Mouse (Mus musculus): ENCODE measurements around the gene Krtap4-9. TPM values are rescaled to one million over a fixed set of nuclear protein-coding genes. Genes with fewer than 3 reads are reported as not detected.

Krtap4-9 gene
- polyA plus RNA-seq, 1 experiment from 2014 or later = not detected

Other genes with a start within 250 kb of the Krtap4-9 start
- gene Krt40, start 242.0 kb upstream of the Krtap4-9 start, polyA plus RNA-seq (2016; fragmentation: Nextera tagmentation; extraction: Ambion mirVana) = not detected in 2 replicates
- gene Krtap3-3, start 234.3 kb upstream of the Krtap4-9 start, polyA plus RNA-seq (2016; fragmentation: Nextera tagmentation; extraction: Ambion mirVana) = not detected in 2 replicates
- not detected in 2 replicates for gene Krtap3-2, start 228.3 kb upstream of the Krtap4-9 start, polyA plus RNA-seq (2016; fragmentation: Nextera tagmentation; extraction: Ambion mirVana)
- gene Gm11939, start 225.7 kb upstream of the Krtap4-9 start, polyA plus RNA-seq (2016; fragmentation: Nextera tagmentation; extraction: Ambion mirVana) = not detected in 2 replicates
- not detected in 2 replicates for gene Krtap3-1, start 218.6 kb upstream of the Krtap4-9 start, polyA plus RNA-seq (2016; fragmentation: Nextera tagmentation; extraction: Ambion mirVana)
- gene Krtap1-5, start 204.2 kb upstream of the Krtap4-9 start, polyA plus RNA-seq (2016; fragmentation: Nextera tagmentation; extraction: Ambion mirVana) = not detected in 2 replicates
- gene Krtap1-4, start 201.5 kb upstream of the Krtap4-9 start, polyA plus RNA-seq (2016; fragmentation: Nextera tagmentation; extraction: Ambion mirVana) = not detected in 2 replicates
- gene Krtap1-3, start 193.9 kb upstream of the Krtap4-9 start, polyA plus RNA-seq (2016; fragmentation: Nextera tagmentation; extraction: Ambion mirVana) = not detected in 2 replicates
- gene Krtap9-3, start 187.1 kb upstream of the Krtap4-9 start, polyA plus RNA-seq (2016; fragmentation: Nextera tagmentation; extraction: Ambion mirVana) = not detected in 2 replicates
- not detected in 2 replicates for gene Gm11938, start 181.9 kb upstream of the Krtap4-9 start, polyA plus RNA-seq (2016; fragmentation: Nextera tagmentation; extraction: Ambion mirVana)
- not detected in 2 replicates for gene Gm11937, start 175.0 kb upstream of the Krtap4-9 start, polyA plus RNA-seq (2016; fragmentation: Nextera tagmentation; extraction: Ambion mirVana)
- gene Krtap2-4, start 170.4 kb upstream of the Krtap4-9 start, polyA plus RNA-seq (2016; fragmentation: Nextera tagmentation; extraction: Ambion mirVana) = not detected in 2 replicates
- gene Gm11562, start 164.8 kb upstream of the Krtap4-9 start, polyA plus RNA-seq (2016; fragmentation: Nextera tagmentation; extraction: Ambion mirVana) = not detected in 2 replicates
- gene Krtap4-1, start 157.0 kb upstream of the Krtap4-9 start, polyA plus RNA-seq (2016; fragmentation: Nextera tagmentation; extraction: Ambion mirVana) = not detected in 2 replicates
- not detected in 2 replicates for gene Krtap4-2, start 150.1 kb upstream of the Krtap4-9 start, polyA plus RNA-seq (2016; fragmentation: Nextera tagmentation; extraction: Ambion mirVana)
- not detected in 2 replicates for gene Krtap4-7, start 141.1 kb upstream of the Krtap4-9 start, polyA plus RNA-seq (2016; fragmentation: Nextera tagmentation; extraction: Ambion mirVana)
- gene Gm11555, start 135.0 kb upstream of the Krtap4-9 start, polyA plus RNA-seq (2016; fragmentation: Nextera tagmentation; extraction: Ambion mirVana) = not detected in 2 replicates
- not detected in 2 replicates for gene Gm11563, start 126.2 kb upstream of the Krtap4-9 start, polyA plus RNA-seq (2016; fragmentation: Nextera tagmentation; extraction: Ambion mirVana)
- gene Krtap4-6, start 119.2 kb upstream of the Krtap4-9 start, polyA plus RNA-seq (2016; fragmentation: Nextera tagmentation; extraction: Ambion mirVana) = not detected in 2 replicates
- not detected in 2 replicates for gene Gm14190, start 94.5 kb upstream of the Krtap4-9 start, polyA plus RNA-seq (2016; fragmentation: Nextera tagmentation; extraction: Ambion mirVana)
- gene Gm14180, start 50.9 kb upstream of the Krtap4-9 start, polyA plus RNA-seq (2016; fragmentation: Nextera tagmentation; extraction: Ambion mirVana) = not detected in 2 replicates
- not detected in 2 replicates for gene Gm11595, start 12.3 kb upstream of the Krtap4-9 start, polyA plus RNA-seq (2016; fragmentation: Nextera tagmentation; extraction: Ambion mirVana)
- gene Krtap4-8, start 4.5 kb upstream of the Krtap4-9 start, polyA plus RNA-seq (2016; fragmentation: Nextera tagmentation; extraction: Ambion mirVana) = not detected in 2 replicates
- not detected in 2 replicates for gene Gm11596, start 8.3 kb downstream of the Krtap4-9 start, polyA plus RNA-seq (2016; fragmentation: Nextera tagmentation; extraction: Ambion mirVana)
- gene Gm11569, start 13.7 kb downstream of the Krtap4-9 start, polyA plus RNA-seq (2016; fragmentation: Nextera tagmentation; extraction: Ambion mirVana) = not detected in 2 replicates
- not detected in 2 replicates for gene Gm11554, start 19.2 kb downstream of the Krtap4-9 start, polyA plus RNA-seq (2016; fragmentation: Nextera tagmentation; extraction: Ambion mirVana)
- gene Krtap4-13, start 24.7 kb downstream of the Krtap4-9 start, polyA plus RNA-seq (2016; fragmentation: Nextera tagmentation; extraction: Ambion mirVana) = not detected in 2 replicates
- not detected in 2 replicates for gene Gm11564, start 30.5 kb downstream of the Krtap4-9 start, polyA plus RNA-seq (2016; fragmentation: Nextera tagmentation; extraction: Ambion mirVana)
- gene 2300003K06Rik, start 52.9 kb downstream of the Krtap4-9 start, polyA plus RNA-seq (2016; fragmentation: Nextera tagmentation; extraction: Ambion mirVana) = not detected in 2 replicates
- not detected in 2 replicates for gene Krtap4-16, start 66.4 kb downstream of the Krtap4-9 start, polyA plus RNA-seq (2016; fragmentation: Nextera tagmentation; extraction: Ambion mirVana)
- gene Gm11568, start 72.7 kb downstream of the Krtap4-9 start, polyA plus RNA-seq (2016; fragmentation: Nextera tagmentation; extraction: Ambion mirVana) = not detected in 2 replicates
- not detected in 2 replicates for gene Gm11559, start 79.3 kb downstream of the Krtap4-9 start, polyA plus RNA-seq (2016; fragmentation: Nextera tagmentation; extraction: Ambion mirVana)
- not detected in 2 replicates for gene Krtap9-1, start 88.2 kb downstream of the Krtap4-9 start, polyA plus RNA-seq (2016; fragmentation: Nextera tagmentation; extraction: Ambion mirVana)
- not detected in 2 replicates for gene Gm11567, start 94.0 kb downstream of the Krtap4-9 start, polyA plus RNA-seq (2016; fragmentation: Nextera tagmentation; extraction: Ambion mirVana)
- not detected in 2 replicates for gene Krtap31-1, start 122.7 kb downstream of the Krtap4-9 start, polyA plus RNA-seq (2016; fragmentation: Nextera tagmentation; extraction: Ambion mirVana)
- gene Gm11565, start 129.6 kb downstream of the Krtap4-9 start, polyA plus RNA-seq (2016; fragmentation: Nextera tagmentation; extraction: Ambion mirVana) = not detected in 2 replicates
- not detected in 2 replicates for gene Krtap31-2, start 151.1 kb downstream of the Krtap4-9 start, polyA plus RNA-seq (2016; fragmentation: Nextera tagmentation; extraction: Ambion mirVana)
- gene Krtap9-5, start 163.3 kb downstream of the Krtap4-9 start, polyA plus RNA-seq (2016; fragmentation: Nextera tagmentation; extraction: Ambion mirVana) = not detected in 2 replicates
- not detected in 2 replicates for gene Krtap29-1, start 193.9 kb downstream of the Krtap4-9 start, polyA plus RNA-seq (2016; fragmentation: Nextera tagmentation; extraction: Ambion mirVana)
- gene Krtap16-1, start 201.4 kb downstream of the Krtap4-9 start, polyA plus RNA-seq (2016; fragmentation: Nextera tagmentation; extraction: Ambion mirVana) = 0.14 TPM in 1 of 2 replicates, not detected in the other
- 0.37 TPM in 1 of 2 replicates, not detected in the other for gene Krtap17-1, start 208.8 kb downstream of the Krtap4-9 start, polyA plus RNA-seq (2016; fragmentation: Nextera tagmentation; extraction: Ambion mirVana)
- gene Krt33a, start 231.0 kb downstream of the Krtap4-9 start, polyA plus RNA-seq (2016; fragmentation: Nextera tagmentation; extraction: Ambion mirVana) = not detected in 2 replicates
- not detected in 2 replicates for gene Krt33b, start 244.7 kb downstream of the Krtap4-9 start, polyA plus RNA-seq (2016; fragmentation: Nextera tagmentation; extraction: Ambion mirVana)

Measured in neural tube, embryonic 12.5 days (tissue).